Mouse (Mus musculus) yolk sac, embryonic 10.5 days (tissue): ENCODE measurements at regions not wholly inside any gene's neighbourhood (a gene's known extent, or its start where the extent isn't known, plus 50 kb on each side); places are given as distances from the start of the nearest gene placed in this dataset.

Source experiments
- DNase-seq: peaks from one replicate; pipeline ENCODE4 v3.0.0-alpha.2; 2017; ENCODE audit warnings: low spot score

- no peak for DNase-seq
Measured at GRCm38 (mm10) chr11:10429291-10429690, 684.7 kb upstream of the Vwc2 start.

DNA sequence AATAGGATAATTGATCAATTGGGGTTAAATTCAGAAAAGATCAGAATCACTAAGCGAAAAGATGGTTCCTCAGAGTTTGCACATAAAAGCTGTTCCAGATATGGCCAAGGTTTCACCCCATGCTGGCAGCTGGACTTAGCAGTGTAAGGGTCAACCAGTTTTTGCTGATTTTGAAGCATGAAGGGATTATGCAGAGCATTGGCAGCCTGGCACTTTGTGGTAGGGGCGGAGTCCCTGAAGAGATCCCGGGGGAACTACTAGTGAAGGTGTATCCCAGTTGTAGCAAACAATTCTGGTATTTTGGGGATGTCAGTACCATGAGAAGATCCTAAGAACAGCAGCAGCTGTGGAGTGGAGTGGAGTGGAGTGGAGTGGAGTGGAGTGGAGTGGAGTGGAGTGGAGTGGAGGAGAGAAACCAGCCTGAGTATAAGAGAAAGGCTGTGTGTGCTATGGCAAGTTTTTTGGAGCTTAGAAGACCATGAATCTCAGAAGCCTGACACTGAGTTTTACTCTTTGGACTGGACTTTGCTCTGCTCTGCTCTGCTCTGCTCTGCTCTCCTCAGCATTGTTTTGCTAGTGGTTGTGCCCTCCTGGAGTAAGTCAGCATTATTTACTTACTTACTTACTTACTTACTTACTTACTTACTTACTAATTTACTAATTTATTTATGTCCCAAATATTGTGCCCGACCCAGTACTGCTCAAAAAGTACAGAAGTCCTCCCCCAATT lies 636.5 kb upstream of the Vwc2 start:
- peak; percentile 19 for DNase-seq

- no peak for DNase-seq
Measured at GRCm38 (mm10) chr11:10481007-10481698, 632.9 kb upstream of the Vwc2 start.

GRCm38 (mm10) chr11:10484011-10484410 lies 630.0 kb upstream of the Vwc2 start:
- no peak for DNase-seq

DNA sequence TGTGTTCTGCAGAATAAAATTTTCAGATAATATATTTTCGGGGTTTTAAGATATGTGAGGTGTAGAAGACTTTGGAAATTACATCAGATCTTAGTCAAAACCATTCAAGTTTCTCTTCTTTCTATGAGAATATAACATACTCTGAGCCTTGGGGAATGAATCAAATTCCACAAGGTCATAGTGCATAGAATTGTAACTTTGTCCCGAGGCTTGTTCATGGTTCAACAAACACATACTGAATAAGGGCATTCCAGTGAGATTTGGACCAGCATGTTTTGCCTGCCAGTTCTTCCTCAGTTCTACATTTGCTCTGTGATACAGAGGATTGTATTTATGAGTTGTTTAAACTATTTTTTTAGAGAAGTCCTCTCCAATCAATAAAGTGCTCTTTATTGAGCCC lies 616.6 kb upstream of the Vwc2 start:
- DNase-seq = no peak

DNA sequence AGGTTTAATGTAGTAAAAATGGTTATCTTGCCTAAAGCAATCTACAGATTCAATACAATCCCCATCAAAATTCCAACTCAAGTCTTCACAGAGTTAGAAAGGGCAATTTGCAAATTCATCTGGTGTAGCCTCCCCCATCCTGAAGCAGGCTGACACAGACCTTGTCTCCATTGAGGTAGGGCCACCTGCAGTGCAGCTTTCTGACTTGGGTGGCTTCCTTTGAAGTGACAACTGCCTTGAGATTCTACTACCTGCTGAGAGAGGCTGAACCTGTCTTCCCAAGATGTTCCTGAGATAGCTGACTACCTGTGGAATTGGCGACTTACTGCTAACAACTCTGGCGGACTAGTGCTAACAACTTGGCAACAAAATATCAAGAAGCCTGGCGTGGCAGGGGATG lies 602.8 kb upstream of the Vwc2 start:
- DNase-seq = no peak
